Mouse (Mus musculus): Measurements from ENCODE around the gene Diras1. TPM values are rescaled to one million over a fixed set of nuclear protein-coding genes. Genes with fewer than 3 reads are reported as not detected.
A peak's percentile ranks its signal among the peaks of the same experiment; 100 is the strongest.
"Not testable (repeated sequence)": the region's sequence is repeated elsewhere in the genome, so short reads cannot be mapped to it uniquely, and the experiment has no call there.

The Diras1 gene
- not detected in 2 replicates for total RNA-seq (2015; ENCODE audit: low replicate concordance)
- not detected in 2 replicates for total RNA-seq (2017; ENCODE audit: low replicate concordance)

- no peak for ATAC-seq (replicated peaks; ENCODE audit: low FRiP score, poor library complexity, severe bottlenecking)
Observed at GRCm38 (mm10) chr10:81025639-81026275, at the start of gene Diras1. Gene Diras1, minus strand, starts transcription at chr10:81025662.

DNA sequence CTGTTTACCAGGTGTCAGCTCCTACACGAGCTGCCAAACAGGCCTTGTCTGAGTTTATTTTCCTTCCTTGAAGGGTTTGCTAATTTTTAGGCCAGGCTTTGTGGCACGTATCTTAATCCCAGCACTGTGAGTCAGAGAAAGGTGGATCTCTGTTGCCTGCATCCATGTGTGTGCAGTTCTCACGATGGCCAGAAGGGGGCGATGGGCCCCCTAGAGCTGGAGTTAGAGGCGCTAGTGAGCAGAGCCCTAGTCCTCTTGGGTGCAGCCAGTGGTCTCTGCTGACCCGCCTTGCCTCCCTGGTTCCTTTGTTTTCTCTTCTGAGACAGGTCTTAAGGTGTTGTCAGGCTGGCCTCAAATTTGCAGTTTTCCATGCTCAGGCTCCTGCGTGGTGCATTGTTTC, 48.0 kb upstream of the Diras1 start:
- no peak for ATAC-seq (replicated peaks; ENCODE audit: low FRiP score, poor library complexity, severe bottlenecking)

- ATAC-seq (replicated peaks; ENCODE audit: low FRiP score, poor library complexity, severe bottlenecking) = no peak
Observed at GRCm38 (mm10) chr10:81072290-81072689, 46.8 kb upstream of the Diras1 start.

- ATAC-seq (replicated peaks; ENCODE audit: low FRiP score, poor library complexity, severe bottlenecking) = peak; percentile 93
Observed at GRCm38 (mm10) chr10:81069836-81070235, 44.4 kb upstream of the Diras1 start, which contains the start of gene Thop1. Gene Thop1, plus strand, starts transcription at chr10:81070035.

- ATAC-seq (replicated peaks; ENCODE audit: low FRiP score, poor library complexity, severe bottlenecking) = no peak
Observed at GRCm38 (mm10) chr10:81068706-81069105, 43.2 kb upstream of the Diras1 start.

GRCm38 (mm10) chr10:81064519-81064918, 39.1 kb upstream of the Diras1 start:
- not testable (repeated sequence) for ATAC-seq (replicated peaks; ENCODE audit: low FRiP score, poor library complexity, severe bottlenecking)

- no peak for ATAC-seq (replicated peaks; ENCODE audit: low FRiP score, poor library complexity, severe bottlenecking)
Observed at GRCm38 (mm10) chr10:81062710-81063109, 37.2 kb upstream of the Diras1 start.

GRCm38 (mm10) chr10:81059603-81060543, 34.4 kb upstream of the Diras1 start, which contains the start of gene Sgta:
Gene Sgta, minus strand, starts transcription at chr10:81060181.
- peak; percentile 89 for ATAC-seq (replicated peaks; ENCODE audit: low FRiP score, poor library complexity, severe bottlenecking)

DNA sequence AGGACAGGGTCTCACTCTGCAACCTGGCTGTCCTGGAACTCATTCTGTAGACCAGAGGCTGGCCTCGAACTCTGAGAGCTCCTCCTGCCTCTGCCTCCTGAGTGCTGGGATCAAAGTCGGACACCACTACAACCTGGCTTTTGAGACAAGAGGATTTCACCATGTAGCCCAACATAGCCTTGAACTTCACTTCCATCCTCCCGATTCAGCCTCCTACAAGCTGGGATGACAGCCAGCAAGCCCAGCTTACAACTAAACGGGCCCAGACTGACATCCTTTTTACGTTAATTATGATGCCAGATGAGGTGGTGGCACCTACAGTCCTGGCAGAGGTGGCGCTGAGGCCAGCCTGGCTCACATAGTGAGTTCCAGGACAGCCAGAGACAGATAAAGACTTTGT, 33.4 kb upstream of the Diras1 start:
- no peak for ATAC-seq (replicated peaks; ENCODE audit: low FRiP score, poor library complexity, severe bottlenecking)

GRCm38 (mm10) chr10:81057406-81058130, 32.1 kb upstream of the Diras1 start:
- ATAC-seq (replicated peaks; ENCODE audit: low FRiP score, poor library complexity, severe bottlenecking) = no peak

- not testable (repeated sequence) for ATAC-seq (replicated peaks; ENCODE audit: low FRiP score, poor library complexity, severe bottlenecking)
Observed at GRCm38 (mm10) chr10:81055802-81056340, 30.4 kb upstream of the Diras1 start.

DNA sequence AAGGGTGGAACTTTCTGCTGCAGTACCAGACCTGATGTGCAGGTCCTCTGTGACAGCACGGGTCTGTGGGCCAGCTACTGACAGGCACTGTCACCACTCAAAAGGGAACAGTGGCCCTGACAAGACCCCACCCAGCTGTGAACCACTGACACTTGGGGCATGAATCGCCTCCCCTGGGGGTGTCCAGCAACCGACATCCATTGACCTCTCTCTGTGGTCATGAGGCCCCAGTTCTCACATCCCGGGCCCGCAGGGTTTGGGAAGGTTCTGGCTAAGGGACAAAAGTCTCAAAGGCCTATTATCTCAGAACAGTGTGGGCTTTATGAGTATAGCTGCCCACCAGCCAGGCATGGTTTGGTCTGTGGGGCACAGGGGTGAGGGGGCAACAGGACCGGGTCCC, 29.7 kb upstream of the Diras1 start:
- no peak for ATAC-seq (replicated peaks; ENCODE audit: low FRiP score, poor library complexity, severe bottlenecking)

- ATAC-seq (replicated peaks; ENCODE audit: low FRiP score, poor library complexity, severe bottlenecking) = no peak
Observed at GRCm38 (mm10) chr10:81052577-81052976, 27.1 kb upstream of the Diras1 start.

DNA sequence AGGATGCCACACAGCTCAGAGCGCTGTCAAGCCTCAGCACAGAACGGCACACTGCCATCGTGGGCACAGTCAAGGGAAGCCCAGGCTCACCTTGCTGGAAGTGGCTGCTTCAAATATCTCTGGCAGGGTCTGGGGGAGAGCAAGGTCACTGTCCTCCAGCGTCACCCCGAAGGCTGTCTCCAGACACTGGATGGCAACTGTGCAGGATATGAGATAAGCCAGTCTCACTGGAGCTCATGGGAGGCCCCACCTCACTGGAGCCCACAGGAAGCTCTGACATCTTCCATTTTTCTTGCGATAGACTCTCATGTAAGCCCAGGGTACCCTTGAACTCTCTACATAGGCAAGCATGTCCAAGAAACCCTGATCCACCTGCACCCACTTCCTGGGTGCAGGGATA, 25.7 kb upstream of the Diras1 start:
- ATAC-seq (replicated peaks; ENCODE audit: low FRiP score, poor library complexity, severe bottlenecking) = no peak

GRCm38 (mm10) chr10:81050645-81051044, 25.2 kb upstream of the Diras1 start:
- ATAC-seq (replicated peaks; ENCODE audit: low FRiP score, poor library complexity, severe bottlenecking) = no peak

GRCm38 (mm10) chr10:81045246-81045645, 19.8 kb upstream of the Diras1 start:
- ATAC-seq (replicated peaks; ENCODE audit: low FRiP score, poor library complexity, severe bottlenecking) = not testable (repeated sequence)

DNA sequence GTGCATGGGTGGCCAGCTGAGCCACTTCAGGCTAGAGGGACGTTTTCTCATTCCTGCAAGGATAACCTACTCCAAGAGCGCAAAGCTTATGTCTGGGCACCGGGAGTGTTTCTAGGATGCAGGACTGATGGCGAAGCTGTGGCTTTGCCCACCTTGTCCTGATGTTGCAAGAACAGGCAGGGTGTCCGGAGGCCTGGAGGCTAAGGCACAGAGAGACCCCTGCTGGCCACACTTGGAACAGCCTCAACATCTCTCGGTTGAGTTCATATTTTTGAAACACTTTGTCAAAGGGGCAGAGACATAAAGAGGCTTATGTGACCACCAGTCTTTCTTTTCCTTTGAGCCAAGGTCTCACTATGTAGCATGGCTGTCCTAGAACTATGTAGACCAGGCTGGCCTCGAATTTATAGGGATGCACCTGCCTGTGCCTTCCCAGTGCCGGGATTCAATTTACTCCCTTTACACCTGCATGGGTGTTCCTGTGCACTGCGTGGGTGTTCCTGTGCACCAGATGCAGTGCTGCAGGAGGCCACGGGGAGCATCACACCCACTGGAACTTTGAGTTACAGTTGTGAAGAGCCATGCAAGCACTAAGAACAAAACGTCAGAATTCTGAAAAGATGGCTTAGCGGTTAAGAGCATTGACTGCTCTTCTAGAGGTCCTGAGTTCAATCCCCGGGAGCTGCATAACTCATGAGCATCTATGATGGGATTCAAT, 16.2 kb upstream of the Diras1 start:
- ATAC-seq (replicated peaks; ENCODE audit: low FRiP score, poor library complexity, severe bottlenecking) = peak; percentile 53

DNA sequence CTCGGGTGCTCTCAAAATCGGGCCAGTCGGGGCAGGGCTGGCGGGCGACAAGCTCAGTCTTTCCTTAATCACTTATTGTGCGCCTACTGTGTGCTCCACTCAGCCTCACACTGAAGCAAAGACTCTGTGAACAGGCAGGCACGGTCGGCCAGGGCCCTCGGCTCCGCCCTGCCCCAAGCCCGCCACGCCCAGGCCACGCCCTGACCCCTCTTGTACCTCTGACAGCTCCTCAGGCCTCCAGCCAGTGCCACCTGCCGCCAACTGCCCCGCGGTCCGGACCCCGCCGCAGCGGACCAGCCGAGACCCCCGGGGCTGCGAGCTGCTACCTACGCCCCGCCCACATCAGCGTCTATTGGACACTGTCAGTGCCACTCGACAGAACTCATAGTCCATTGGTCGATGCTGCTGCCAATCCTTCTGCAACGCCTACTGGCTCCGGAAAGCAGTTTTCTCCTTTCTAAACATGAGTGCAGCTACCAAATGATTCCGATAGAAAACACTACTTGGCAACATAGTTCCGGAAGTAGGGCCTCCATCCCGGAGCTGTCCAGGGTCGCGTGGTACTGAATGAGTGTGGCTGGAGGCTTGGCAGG, 11.6 kb upstream of the Diras1 start, which contains the start of gene Slc39a3:
TSS of gene Slc39a3 (minus strand) at position 439 of the 593 bp plus-strand sequence.
- peak; percentile 93 for ATAC-seq (replicated peaks; ENCODE audit: low FRiP score, poor library complexity, severe bottlenecking)

- ATAC-seq (replicated peaks; ENCODE audit: low FRiP score, poor library complexity, severe bottlenecking) = no peak
Observed at GRCm38 (mm10) chr10:81036251-81036650, 10.8 kb upstream of the Diras1 start.
